Mouse (Mus musculus): ENCODE data around the gene Rbbp7. TPM values are rescaled to one million over a fixed set of nuclear protein-coding genes. Genes with fewer than 3 reads are reported as not detected.

Gene Rbbp7
- polyA plus RNA-seq, 1 experiment from 2014 or later: 231 TPM

DNA sequence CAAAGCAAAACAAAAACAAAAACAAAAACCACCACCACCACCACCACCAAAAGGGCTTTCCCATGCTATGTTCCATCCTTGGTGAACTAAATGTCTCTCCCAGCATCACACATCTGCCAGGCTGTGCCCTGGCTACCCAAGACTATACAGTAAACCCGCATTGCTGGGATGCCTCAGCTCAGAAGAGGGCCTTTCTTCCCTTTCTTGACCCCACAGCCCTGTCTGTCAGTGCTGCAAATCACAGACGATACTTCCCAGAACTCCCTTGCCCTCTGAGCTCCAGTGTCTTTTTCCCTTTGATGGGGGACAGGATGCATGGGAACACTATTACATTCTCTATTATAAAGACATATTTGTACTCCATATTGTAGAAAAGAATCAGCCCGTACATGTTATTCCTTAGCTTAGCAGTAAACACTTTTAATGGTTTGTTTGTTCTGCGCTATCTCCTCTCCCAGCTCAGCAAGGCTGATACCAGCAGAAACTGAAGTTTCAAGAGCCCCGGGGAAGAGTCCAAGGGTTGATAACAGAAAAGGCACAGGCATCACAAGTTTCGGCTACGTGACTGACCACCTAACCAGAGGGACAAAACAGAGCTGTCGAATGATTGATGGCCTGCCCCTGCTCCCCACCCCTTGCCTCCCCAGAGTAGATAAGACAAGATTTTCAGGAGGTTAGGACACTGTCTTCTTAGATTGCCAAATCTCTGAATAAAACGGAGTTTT is 11.3 kb upstream of the Rbbp7 start:
- WGBS: 53% methylated on average over 9 of the region's 9 CpGs
- Histone ChIP-seq H3K27me3 (replicated peaks; ENCODE audit: control insufficient read depth, insufficient read depth, low read length) (no peaks in the 10 kb centered on the region), H3K9me3 (ENCODE audit: control insufficient read depth, low read length) (no peaks in the 10 kb centered on the region), H3K36me3 (ENCODE audit: control insufficient read depth, insufficient read depth) (no peaks in the 10 kb centered on the region), H3K4me3 (replicated peaks; ENCODE audit: low read length) (no peak overlapping the region), H3K4me1 (replicated peaks; ENCODE audit: control insufficient read depth, insufficient read depth, low read length) (no peaks in the 10 kb centered on the region), H3K4me2 (ENCODE audit: low read length) (no peak overlapping the region), H3K27ac (ENCODE audit: low read length) (no peak overlapping the region), H3K9ac (replicated peaks; ENCODE audit: low read depth, low read length) (no peak overlapping the region)
- no peak for ATAC-seq

DNA sequence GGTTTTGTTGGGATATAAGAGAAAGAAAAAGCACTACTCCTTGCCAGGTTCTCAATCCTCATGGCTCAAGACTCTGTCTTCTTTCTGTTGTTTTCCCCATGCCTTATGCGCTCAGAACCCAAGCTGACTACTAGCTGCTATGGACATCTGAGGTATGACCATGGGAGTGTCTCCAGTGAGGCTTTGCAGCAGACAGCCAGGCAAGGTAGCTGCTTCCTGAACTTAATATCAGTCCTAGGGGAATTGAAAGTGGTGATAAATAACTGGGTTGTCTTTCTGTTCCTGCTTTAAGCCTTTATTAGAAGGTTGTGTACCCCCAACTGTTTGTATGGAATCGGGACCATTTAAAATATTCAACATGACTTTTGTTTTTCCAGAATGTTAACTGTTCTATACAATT is 7.8 kb upstream of the Rbbp7 start:
- no peaks in the 10 kb centered on the region for H3K27me3 ChIP-seq (replicated peaks; ENCODE audit: control insufficient read depth, insufficient read depth, low read length)
- H3K4me1 ChIP-seq (replicated peaks; ENCODE audit: control insufficient read depth, insufficient read depth, low read length): no peaks in the 10 kb centered on the region
- no peak overlapping the region for H3K4me3 ChIP-seq (replicated peaks; ENCODE audit: low read length)
- 97% methylated on average over 2 of the region's 2 CpGs for WGBS
- no peaks in the 10 kb centered on the region for H3K36me3 ChIP-seq (ENCODE audit: control insufficient read depth, insufficient read depth)
- no peak overlapping the region for H3K4me2 ChIP-seq (ENCODE audit: low read length)
- ATAC-seq: no peak
- no peaks in the 10 kb centered on the region for H3K9me3 ChIP-seq (ENCODE audit: control insufficient read depth, low read length)
- no peak overlapping the region for H3K27ac ChIP-seq (ENCODE audit: low read length)
- H3K9ac ChIP-seq (replicated peaks; ENCODE audit: low read depth, low read length): no peak overlapping the region

DNA sequence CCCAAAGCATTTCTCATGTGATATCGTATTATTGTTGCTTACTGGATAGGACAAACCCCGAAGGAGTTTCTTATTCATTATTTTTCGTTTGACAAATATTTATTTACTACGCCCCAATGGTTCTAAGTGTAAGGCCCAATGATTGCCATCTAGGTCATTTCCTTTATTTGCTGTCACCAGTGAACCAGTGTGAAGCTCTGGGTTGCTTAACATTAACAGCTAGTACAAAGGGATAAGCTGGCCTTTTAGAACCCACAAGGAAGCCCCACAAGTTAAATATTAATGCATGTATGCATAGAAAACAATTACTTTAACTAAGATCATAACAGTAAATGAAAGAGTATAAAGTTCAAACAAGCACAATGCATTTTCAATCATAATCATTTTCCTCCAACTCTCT is 5.9 kb upstream of the Rbbp7 start:
- H3K27ac ChIP-seq (ENCODE audit: low read length): no peak overlapping the region
- peaks cover 4% of the 10 kb centered on the region for H3K4me1 ChIP-seq (replicated peaks; ENCODE audit: control insufficient read depth, insufficient read depth, low read length)

DNA sequence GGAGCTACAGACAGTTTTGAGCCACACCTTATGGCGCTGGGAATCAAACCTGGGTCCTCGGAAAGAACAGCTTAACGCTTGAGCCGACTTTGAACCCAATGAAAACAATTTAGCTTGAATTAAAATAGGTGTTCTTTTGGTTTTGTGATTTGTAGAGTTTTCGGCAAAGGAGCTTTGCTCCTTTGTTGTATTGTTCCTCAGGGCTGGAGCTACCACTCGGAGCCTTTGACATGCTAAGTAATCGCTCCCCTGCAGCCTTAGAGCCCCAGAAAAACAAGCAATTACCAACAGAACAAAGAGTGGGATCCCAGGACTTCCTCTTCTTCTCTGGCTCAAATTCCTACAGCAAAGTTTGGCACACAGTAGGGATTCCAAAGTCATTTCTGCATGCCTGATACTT is 4.1 kb upstream of the Rbbp7 start:
- Histone ChIP-seq H3K27ac (ENCODE audit: low read length) (no peak overlapping the region), H3K4me1 (replicated peaks; ENCODE audit: control insufficient read depth, insufficient read depth, low read length) (peaks cover 7% of the 10 kb centered on the region), H3K36me3 (ENCODE audit: control insufficient read depth, insufficient read depth) (no peaks in the 10 kb centered on the region), H3K27me3 (replicated peaks; ENCODE audit: control insufficient read depth, insufficient read depth, low read length) (no peaks in the 10 kb centered on the region), H3K9me3 (ENCODE audit: control insufficient read depth, low read length) (no peaks in the 10 kb centered on the region), H3K9ac (replicated peaks; ENCODE audit: low read depth, low read length) (no peak overlapping the region), H3K4me3 (replicated peaks; ENCODE audit: low read length) (no peak overlapping the region), H3K4me2 (ENCODE audit: low read length) (no peak overlapping the region)
- WGBS: 28% methylated on average over 7 of the region's 7 CpGs
- ATAC-seq: no peak

More for the DNA sequence above, 5.9 kb upstream of the Rbbp7 start:
- Histone ChIP-seq H3K27me3 (replicated peaks; ENCODE audit: control insufficient read depth, insufficient read depth, low read length) (no peaks in the 10 kb centered on the region), H3K4me3 (replicated peaks; ENCODE audit: low read length) (no peak overlapping the region), H3K36me3 (ENCODE audit: control insufficient read depth, insufficient read depth) (no peaks in the 10 kb centered on the region), H3K9me3 (ENCODE audit: control insufficient read depth, low read length) (no peaks in the 10 kb centered on the region), H3K4me2 (ENCODE audit: low read length) (no peak overlapping the region), H3K9ac (replicated peaks; ENCODE audit: low read depth, low read length) (no peak overlapping the region)
- 93% methylated on average over 4 of the region's 4 CpGs for WGBS
- ATAC-seq: no peak

DNA sequence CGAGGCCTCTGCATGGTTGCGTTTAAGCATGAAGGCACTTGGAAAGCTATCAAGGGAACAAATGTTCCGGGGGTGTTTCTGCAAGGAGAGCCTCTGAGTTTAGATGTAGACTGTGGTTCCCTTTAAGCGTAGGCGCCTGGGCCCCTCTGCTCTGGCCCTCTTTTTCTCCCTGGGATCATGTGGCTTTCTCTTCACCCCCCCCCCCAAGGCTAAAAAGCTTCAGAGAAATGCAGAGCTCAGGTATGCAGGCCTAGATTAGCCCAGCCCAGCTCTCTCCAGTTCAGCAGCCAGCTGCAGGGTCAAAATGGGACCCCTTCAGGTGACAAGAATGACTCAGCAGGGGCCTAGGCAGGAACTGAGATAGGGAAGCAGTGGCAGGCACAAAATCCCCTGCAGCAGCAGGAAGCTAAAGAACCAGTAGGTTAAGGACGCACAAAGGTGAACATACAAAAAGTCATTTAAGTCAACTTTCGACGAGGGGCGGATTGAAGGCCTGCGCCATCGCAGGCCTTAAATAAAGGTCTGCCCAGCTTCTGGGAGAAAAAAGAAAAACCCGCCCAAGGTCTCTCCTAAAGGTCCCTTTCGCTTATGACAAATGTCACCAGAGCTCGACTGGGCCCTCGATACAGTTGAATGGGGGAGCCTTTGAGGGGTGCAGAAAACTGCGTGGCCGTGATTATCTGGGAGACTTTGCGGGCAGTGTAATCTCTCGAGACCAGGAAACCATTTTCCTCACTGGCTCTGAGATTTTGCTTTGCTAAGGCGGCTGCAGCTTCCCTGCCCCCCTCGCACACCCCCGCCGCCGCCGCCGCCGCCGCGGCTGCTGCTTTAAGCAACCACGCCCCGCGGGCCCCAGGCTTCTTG is 719 bp upstream of the Rbbp7 start:
- H3K27me3 ChIP-seq (replicated peaks; ENCODE audit: control insufficient read depth, insufficient read depth, low read length): no peaks in the 10 kb centered on the region
- peak overlapping the region; percentile 46 for H3K4me3 ChIP-seq (replicated peaks; ENCODE audit: low read length)
- 23% methylated on average over 29 of the region's 32 CpGs for WGBS
- H3K9me3 ChIP-seq (ENCODE audit: control insufficient read depth, low read length): no peaks in the 10 kb centered on the region
- H3K4me2 ChIP-seq (ENCODE audit: low read length): peak overlapping the region; percentile 54
- ATAC-seq: no peak
- H3K4me1 ChIP-seq (replicated peaks; ENCODE audit: control insufficient read depth, insufficient read depth, low read length): peaks cover 7% of the 10 kb centered on the region
- no peaks in the 10 kb centered on the region for H3K36me3 ChIP-seq (ENCODE audit: control insufficient read depth, insufficient read depth)
- H3K9ac ChIP-seq (replicated peaks; ENCODE audit: low read depth, low read length): peak overlapping the region; percentile 59
- peak overlapping the region; percentile 90 for H3K27ac ChIP-seq (ENCODE audit: low read length)

DNA sequence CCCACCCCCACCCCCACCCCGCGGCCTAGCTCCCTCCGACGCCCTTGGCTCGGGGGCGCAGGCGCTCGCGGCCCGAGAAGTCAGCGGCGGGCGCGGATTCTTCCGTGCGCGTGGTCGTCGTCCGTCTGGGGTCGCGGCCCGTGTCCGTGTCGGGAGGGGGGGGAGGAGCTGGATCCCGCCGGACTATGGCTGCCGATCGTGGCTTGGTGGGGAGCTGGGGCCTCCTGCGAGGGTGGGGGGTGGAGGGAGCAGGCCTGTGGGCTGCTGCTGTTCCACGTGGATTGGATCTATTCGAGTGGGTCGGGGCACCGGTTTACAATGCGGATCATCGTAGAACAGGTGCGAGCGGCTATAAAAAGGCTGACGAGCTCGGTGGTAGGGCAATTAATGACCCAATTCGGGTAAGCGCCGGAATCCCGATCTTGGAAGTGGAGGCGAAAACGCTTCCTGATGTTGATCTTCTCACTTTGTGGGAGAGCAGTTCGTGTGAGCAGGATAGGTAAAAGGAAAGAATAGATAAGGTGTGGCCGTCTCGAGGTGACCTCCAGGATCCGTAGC is 835 bp downstream of the Rbbp7 start:
- no peak for ATAC-seq

DNA sequence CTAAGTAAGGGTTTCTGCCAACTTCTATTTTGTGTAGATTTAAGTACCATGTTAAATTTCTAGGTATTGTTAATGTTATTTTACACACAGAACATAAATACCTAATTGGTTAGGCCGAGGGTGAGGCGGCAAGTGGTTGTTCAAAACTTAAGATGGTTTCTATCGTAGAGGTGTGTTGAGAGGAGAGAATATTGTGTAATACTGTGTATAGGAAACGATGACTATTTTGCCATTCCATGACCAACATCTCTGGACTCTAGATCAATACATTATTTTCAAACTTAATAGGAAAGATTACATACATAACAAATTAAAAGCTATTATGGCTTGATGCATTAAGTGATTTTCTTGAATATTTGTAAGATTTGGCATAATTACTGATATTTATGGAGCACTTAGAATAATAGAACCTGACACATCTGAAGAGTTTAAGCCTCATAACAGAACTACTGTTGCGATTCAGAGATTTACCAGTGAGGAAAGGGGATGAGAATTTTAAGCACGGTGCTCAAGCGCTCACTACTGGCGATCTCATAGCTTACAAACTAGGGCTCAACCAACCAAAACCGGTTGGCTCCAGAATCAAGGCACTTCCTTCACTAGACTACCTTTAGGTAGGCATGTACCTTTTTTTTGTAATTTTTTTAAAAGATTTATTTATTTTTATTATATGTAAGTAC is 1.7 kb downstream of the Rbbp7 start:
- H3K4me1 ChIP-seq (replicated peaks; ENCODE audit: control insufficient read depth, insufficient read depth, low read length): peaks cover 7% of the 10 kb centered on the region
- H3K27ac ChIP-seq (ENCODE audit: low read length): no peak overlapping the region
- H3K9me3 ChIP-seq (ENCODE audit: control insufficient read depth, low read length): no peaks in the 10 kb centered on the region
- H3K27me3 ChIP-seq (replicated peaks; ENCODE audit: control insufficient read depth, insufficient read depth, low read length): no peaks in the 10 kb centered on the region
- peak overlapping the region; percentile 61 for H3K4me2 ChIP-seq (ENCODE audit: low read length)
- peak overlapping the region; percentile 70 for H3K4me3 ChIP-seq (replicated peaks; ENCODE audit: low read length)
- H3K9ac ChIP-seq (replicated peaks; ENCODE audit: low read depth, low read length): no peak overlapping the region
- no peaks in the 10 kb centered on the region for H3K36me3 ChIP-seq (ENCODE audit: control insufficient read depth, insufficient read depth)
- 47% methylated on average over 9 of the region's 9 CpGs for WGBS
- ATAC-seq: no peak

More for the DNA sequence above, 835 bp downstream of the Rbbp7 start:
- H3K27ac ChIP-seq (ENCODE audit: low read length): peak overlapping the region; percentile 90
- peaks cover 7% of the 10 kb centered on the region for H3K4me1 ChIP-seq (replicated peaks; ENCODE audit: control insufficient read depth, insufficient read depth, low read length)
- H3K4me2 ChIP-seq (ENCODE audit: low read length): peak overlapping the region; percentile 61
- no peaks in the 10 kb centered on the region for H3K9me3 ChIP-seq (ENCODE audit: control insufficient read depth, low read length)
- no peaks in the 10 kb centered on the region for H3K36me3 ChIP-seq (ENCODE audit: control insufficient read depth, insufficient read depth)
- WGBS: 11% methylated on average over 27 of the region's 50 CpGs
- no peaks in the 10 kb centered on the region for H3K27me3 ChIP-seq (replicated peaks; ENCODE audit: control insufficient read depth, insufficient read depth, low read length)
- peak overlapping the region; percentile 70 for H3K4me3 ChIP-seq (replicated peaks; ENCODE audit: low read length)
- peak overlapping the region; percentile 68 for H3K9ac ChIP-seq (replicated peaks; ENCODE audit: low read depth, low read length)

DNA sequence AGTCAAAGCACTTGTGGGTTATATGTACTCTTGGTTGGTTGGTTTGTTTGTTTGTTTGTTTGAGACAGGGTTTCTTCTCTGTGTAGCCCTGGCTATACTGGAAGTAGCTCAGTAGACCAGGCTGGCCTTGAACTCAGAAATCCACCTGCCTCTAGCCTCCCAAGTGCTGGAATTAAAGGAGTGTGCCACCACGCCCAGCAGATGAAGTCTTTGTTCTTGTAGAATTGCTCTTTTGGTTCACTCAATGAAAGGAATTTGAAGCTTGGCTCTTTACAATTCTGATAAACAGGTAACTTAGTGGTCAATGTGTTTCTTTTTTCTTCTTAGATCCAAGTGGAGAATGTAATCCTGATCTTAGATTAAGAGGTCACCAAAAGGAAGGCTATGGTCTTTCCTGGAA is 10.5 kb downstream of the Rbbp7 start:
- Histone ChIP-seq H3K27me3 (replicated peaks; ENCODE audit: control insufficient read depth, insufficient read depth, low read length) (no peaks in the 10 kb centered on the region), H3K27ac (ENCODE audit: low read length) (no peak overlapping the region), H3K9ac (replicated peaks; ENCODE audit: low read depth, low read length) (no peak overlapping the region), H3K36me3 (ENCODE audit: control insufficient read depth, insufficient read depth) (no peaks in the 10 kb centered on the region), H3K9me3 (ENCODE audit: control insufficient read depth, low read length) (no peaks in the 10 kb centered on the region), H3K4me3 (replicated peaks; ENCODE audit: low read length) (no peak overlapping the region), H3K4me1 (replicated peaks; ENCODE audit: control insufficient read depth, insufficient read depth, low read length) (no peaks in the 10 kb centered on the region), H3K4me2 (ENCODE audit: low read length) (no peak overlapping the region)
- 71% methylated on average over 1 of the region's 1 CpGs for WGBS
- no peak for ATAC-seq

DNA sequence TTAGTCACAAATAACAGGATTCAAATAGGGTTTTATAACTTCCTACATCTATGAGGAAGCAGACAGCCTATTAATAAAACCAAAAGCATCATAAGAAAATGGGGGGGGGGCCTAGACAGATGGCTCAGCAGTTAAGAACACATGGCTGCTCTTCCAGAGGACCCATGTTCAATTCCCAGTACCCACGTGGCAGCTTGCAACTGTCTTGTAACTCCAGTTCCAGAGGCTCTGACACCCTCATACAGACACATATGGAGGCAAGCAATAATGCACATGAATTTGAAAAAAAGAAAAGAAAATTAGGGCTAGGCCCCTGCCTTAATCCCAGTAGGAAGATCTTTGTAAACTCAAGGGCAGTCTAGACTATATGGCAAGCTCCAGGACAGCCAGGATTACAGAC is 28.2 kb downstream of the Rbbp7 start:
- Histone ChIP-seq H3K9ac (replicated peaks; ENCODE audit: low read depth, low read length) (no peak overlapping the region), H3K4me3 (replicated peaks; ENCODE audit: low read length) (no peak overlapping the region), H3K27me3 (replicated peaks; ENCODE audit: control insufficient read depth, insufficient read depth, low read length) (no peaks in the 10 kb centered on the region), H3K9me3 (ENCODE audit: control insufficient read depth, low read length) (no peaks in the 10 kb centered on the region), H3K4me1 (replicated peaks; ENCODE audit: control insufficient read depth, insufficient read depth, low read length) (no peaks in the 10 kb centered on the region), H3K4me2 (ENCODE audit: low read length) (no peak overlapping the region), H3K27ac (ENCODE audit: low read length) (no peak overlapping the region), H3K36me3 (ENCODE audit: control insufficient read depth, insufficient read depth) (no peaks in the 10 kb centered on the region)
- WGBS: 54% methylated on average over 1 of the region's 1 CpGs
- no peak for ATAC-seq
